Mouse (Mus musculus): Measurements from ENCODE around the gene Pip5k1c. TPM values are rescaled to one million over a fixed set of nuclear protein-coding genes. Genes with fewer than 3 reads are reported as not detected.

Gene Pip5k1c
- polyA plus RNA-seq, 1 experiment, result 212 TPM

DNA sequence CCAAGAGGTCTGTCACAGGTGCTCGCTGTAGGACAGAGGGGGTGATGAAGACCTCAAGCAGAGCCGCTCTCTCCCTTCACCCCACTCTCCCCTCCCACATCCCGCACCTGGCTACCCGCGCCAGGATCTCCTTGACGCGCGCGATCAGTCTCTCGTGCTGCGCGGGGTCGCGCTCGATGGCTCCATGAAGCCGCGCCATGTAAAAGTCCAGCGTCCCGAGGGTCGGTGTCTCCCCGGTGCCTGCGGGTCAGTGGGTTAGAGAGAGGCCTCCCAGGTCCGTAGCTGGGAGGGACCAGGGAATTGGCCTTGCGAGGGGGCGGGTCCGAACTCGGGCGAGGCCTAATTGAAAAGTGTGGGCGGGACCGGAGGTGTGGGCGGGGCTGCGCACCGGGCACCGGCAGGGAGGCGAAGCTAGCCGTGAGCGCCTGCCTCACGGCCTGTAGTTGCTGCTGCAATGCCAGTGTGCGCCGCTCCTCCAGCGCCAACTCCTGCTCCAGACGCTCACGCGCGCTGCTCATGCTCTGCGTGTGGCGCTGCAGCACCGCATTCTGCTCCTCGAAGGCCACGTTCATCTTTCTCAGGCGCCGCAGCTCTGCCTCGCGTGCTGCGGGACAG lies 53.8 kb downstream of the Pip5k1c start:
- TF ChIP-seq CTCF (IDR thresholded peaks at IDR 0.05; ENCODE audit: borderline replicate concordance, control insufficient read depth, extremely low read depth, insufficient read depth, low read length, poor library complexity) (0 out of 2 replicates have a peak, but pooled peaks have one; percentile 30), POLR2A (IDR thresholded peaks at IDR 0.05; ENCODE audit: control insufficient read depth, extremely low read depth, insufficient read depth, low read length, poor library complexity) (no peak)
- Histone ChIP-seq H3K36me3 (ENCODE audit: control insufficient read depth, insufficient read depth, low read length) (no peaks in the 10 kb centered on the region), H3K4me1 (replicated peaks; ENCODE audit: control insufficient read depth, insufficient read depth, low read length) (peaks cover 25% of the 10 kb centered on the region), H3K4me3 (ENCODE audit: control insufficient read depth, insufficient read depth, low read length) (no peak overlapping the region), H3K27ac (ENCODE audit: control insufficient read depth, insufficient read depth, low read length) (no peak overlapping the region), H3K27me3 (ENCODE audit: control insufficient read depth, insufficient read depth, low read length) (peaks cover 11% of the 10 kb centered on the region)
- 24% methylated on average over 55 of the region's 55 CpGs for WGBS
- DNase-seq, result no peak

DNA sequence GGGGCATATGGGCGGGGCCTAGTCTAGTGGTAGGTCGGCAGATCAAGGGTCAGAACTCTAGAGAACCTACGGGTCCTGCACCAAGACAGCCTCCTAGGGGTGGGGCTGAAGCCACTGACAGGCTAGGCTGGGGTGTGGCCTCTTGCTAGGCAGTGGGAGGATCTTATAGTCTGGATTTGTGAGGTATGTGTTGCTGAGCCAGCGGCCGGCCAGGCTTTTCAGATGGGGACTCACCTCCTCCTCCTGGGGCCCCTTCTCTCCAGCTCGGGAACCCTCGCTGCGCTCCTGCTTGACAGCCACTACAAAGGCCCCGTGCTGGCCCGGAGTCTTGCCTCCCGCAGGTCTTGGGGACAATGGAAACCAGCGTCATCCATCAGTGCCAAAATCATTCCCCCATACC lies 56.4 kb downstream of the Pip5k1c start:
- 23% methylated on average over 12 of the region's 12 CpGs for WGBS

DNA sequence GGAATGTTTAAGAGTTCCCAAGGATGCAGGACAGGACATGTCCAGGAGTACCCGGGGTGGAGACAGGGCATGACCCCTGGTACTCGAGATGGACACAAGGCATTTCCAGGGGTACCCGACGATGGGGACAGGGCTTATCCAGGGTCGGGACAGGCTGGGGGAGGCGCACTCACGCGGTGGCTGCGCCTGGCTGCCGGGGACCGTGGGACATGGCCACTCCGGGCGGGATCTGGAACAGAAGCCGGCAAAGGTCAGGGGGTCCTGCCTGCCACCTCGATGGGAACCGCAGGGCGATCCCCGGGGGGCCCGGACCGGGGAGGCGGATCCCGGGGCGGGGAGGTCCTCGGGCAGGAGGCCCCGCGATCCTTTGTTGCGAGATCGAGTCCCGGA lies 57.2 kb downstream of the Pip5k1c start:
- under 1% methylated on average over 29 of the region's 29 CpGs for WGBS
- TF ChIP-seq CTCF (IDR thresholded peaks at IDR 0.05; ENCODE audit: borderline replicate concordance, control insufficient read depth, extremely low read depth, insufficient read depth, low read length, poor library complexity), result no peak
- no peak for TF ChIP-seq POLR2A (IDR thresholded peaks at IDR 0.05; ENCODE audit: control insufficient read depth, extremely low read depth, insufficient read depth, low read length, poor library complexity)
- Histone ChIP-seq H3K36me3 (ENCODE audit: control insufficient read depth, insufficient read depth, low read length) (no peaks in the 10 kb centered on the region), H3K27ac (ENCODE audit: control insufficient read depth, insufficient read depth, low read length) (no peak overlapping the region), H3K4me3 (ENCODE audit: control insufficient read depth, insufficient read depth, low read length) (peak overlapping the region; percentile 60), H3K4me1 (replicated peaks; ENCODE audit: control insufficient read depth, insufficient read depth, low read length) (peaks cover 31% of the 10 kb centered on the region), H3K27me3 (ENCODE audit: control insufficient read depth, insufficient read depth, low read length) (no peaks in the 10 kb centered on the region)
- DNase-seq, result no peak

More for the DNA sequence above, 56.4 kb downstream of the Pip5k1c start:
- no peak for TF ChIP-seq POLR2A (IDR thresholded peaks at IDR 0.05; ENCODE audit: control insufficient read depth, extremely low read depth, insufficient read depth, low read length, poor library complexity)
- no peak for TF ChIP-seq CTCF (IDR thresholded peaks at IDR 0.05; ENCODE audit: borderline replicate concordance, control insufficient read depth, extremely low read depth, insufficient read depth, low read length, poor library complexity)
- Histone ChIP-seq H3K27ac (ENCODE audit: control insufficient read depth, insufficient read depth, low read length) (no peak overlapping the region), H3K36me3 (ENCODE audit: control insufficient read depth, insufficient read depth, low read length) (no peaks in the 10 kb centered on the region), H3K4me1 (replicated peaks; ENCODE audit: control insufficient read depth, insufficient read depth, low read length) (peaks cover 31% of the 10 kb centered on the region), H3K27me3 (ENCODE audit: control insufficient read depth, insufficient read depth, low read length) (no peaks in the 10 kb centered on the region), H3K4me3 (ENCODE audit: control insufficient read depth, insufficient read depth, low read length) (peak overlapping the region; percentile 60)
- no peak for DNase-seq

DNA sequence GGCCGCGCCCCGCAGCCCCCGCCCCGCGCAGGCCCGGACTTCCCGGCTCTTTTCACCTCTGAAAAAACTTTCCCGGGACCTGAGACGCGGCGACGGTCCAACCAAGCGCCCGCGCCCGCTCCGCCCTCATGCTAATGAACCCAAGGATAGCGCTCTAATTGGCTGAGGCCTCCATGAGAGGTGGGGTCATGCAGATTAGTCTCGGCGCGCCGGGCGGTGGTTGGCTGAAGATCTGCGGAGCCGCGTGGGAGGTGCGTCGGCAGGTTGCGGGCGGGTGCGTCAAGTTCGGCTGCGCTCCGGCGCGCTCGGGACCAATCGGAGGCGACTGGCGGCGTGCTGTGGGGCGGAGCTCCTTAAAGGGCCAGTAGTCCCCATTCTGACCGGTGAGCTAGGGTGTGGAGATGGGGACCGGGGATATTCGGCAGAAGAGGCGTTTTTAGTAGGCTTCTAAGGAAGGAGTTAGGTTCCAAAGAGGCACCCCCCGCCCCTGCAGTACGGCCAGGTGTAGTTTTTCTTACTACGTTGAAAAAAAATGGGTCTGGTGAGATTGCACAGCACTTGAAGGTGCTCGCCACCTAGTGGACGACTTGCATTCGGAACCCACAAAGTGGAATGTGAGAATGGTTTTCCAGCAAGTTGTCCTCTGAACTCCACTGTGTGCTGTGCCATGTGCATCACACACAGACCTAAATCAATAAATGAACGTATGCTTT lies 57.7 kb downstream of the Pip5k1c start, which contains the start of gene Hmg20b:
Hmg20b (minus strand) TSS at position 130 of the 713 bp plus-strand sequence.
- Histone ChIP-seq H3K27me3 (ENCODE audit: control insufficient read depth, insufficient read depth, low read length) (no peaks in the 10 kb centered on the region), H3K27ac (ENCODE audit: control insufficient read depth, insufficient read depth, low read length) (peak within 1 kb of the TSS; percentile 26; the same call in 1 of the 2 replicates), H3K4me1 (replicated peaks; ENCODE audit: control insufficient read depth, insufficient read depth, low read length) (peaks cover 31% of the 10 kb centered on the region), H3K4me3 (ENCODE audit: control insufficient read depth, insufficient read depth, low read length) (peak within 1 kb of the TSS; percentile 60), H3K36me3 (ENCODE audit: control insufficient read depth, insufficient read depth, low read length) (no peaks in the 10 kb centered on the region)
- peak; percentile 63; the same call in 1 of the 2 replicates for TF ChIP-seq POLR2A (IDR thresholded peaks at IDR 0.05; ENCODE audit: control insufficient read depth, extremely low read depth, insufficient read depth, low read length, poor library complexity)
- TF ChIP-seq CTCF (IDR thresholded peaks at IDR 0.05; ENCODE audit: borderline replicate concordance, control insufficient read depth, extremely low read depth, insufficient read depth, low read length, poor library complexity), result peak; percentile 72; the same call in 1 of the 2 replicates
- WGBS, result under 1% methylated on average over 54 of the region's 54 CpGs
- peak; percentile 99 for DNase-seq

DNA sequence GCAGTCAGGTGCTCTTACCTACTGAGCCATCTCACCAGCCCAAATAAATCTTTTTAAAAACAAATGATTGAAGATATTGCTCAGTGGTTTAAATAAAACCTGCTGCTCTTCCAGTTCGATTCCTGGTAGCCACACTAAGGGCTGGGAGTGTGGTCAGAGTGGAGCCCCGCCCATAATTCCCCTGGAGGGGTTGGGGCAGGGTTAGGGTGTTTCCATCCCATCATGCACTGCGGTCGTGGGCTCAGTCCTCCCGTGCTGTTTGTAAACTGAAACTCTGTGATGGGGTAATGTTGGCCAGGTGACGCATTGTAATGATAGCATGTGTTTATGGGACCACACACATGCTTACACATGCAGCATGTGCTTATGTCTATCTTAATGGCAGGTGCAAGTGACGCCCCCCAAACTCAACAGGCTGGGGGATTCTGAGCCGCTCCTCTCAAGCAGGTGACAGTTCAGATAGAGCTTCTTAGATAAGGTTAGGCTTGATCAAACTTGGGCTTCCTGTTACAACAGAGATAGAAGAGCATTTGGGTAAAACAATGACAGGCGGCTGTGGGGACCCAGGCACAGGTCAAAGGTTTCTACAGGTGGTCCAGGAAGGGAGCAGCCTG lies 59.0 kb downstream of the Pip5k1c start:
- DNase-seq, result peak; percentile 76
- Histone ChIP-seq H3K4me1 (replicated peaks; ENCODE audit: control insufficient read depth, insufficient read depth, low read length) (peaks cover 36% of the 10 kb centered on the region), H3K4me3 (ENCODE audit: control insufficient read depth, insufficient read depth, low read length) (peak overlapping the region; percentile 14; the same call in 1 of the 2 replicates), H3K27ac (ENCODE audit: control insufficient read depth, insufficient read depth, low read length) (peak overlapping the region; percentile 84), H3K36me3 (ENCODE audit: control insufficient read depth, insufficient read depth, low read length) (no peaks in the 10 kb centered on the region), H3K27me3 (ENCODE audit: control insufficient read depth, insufficient read depth, low read length) (no peaks in the 10 kb centered on the region)
- TF ChIP-seq POLR2A (IDR thresholded peaks at IDR 0.05; ENCODE audit: control insufficient read depth, extremely low read depth, insufficient read depth, low read length, poor library complexity) (no peak), CTCF (IDR thresholded peaks at IDR 0.05; ENCODE audit: borderline replicate concordance, control insufficient read depth, extremely low read depth, insufficient read depth, low read length, poor library complexity) (no peak)
- 8% methylated on average over 9 of the region's 9 CpGs for WGBS

DNA sequence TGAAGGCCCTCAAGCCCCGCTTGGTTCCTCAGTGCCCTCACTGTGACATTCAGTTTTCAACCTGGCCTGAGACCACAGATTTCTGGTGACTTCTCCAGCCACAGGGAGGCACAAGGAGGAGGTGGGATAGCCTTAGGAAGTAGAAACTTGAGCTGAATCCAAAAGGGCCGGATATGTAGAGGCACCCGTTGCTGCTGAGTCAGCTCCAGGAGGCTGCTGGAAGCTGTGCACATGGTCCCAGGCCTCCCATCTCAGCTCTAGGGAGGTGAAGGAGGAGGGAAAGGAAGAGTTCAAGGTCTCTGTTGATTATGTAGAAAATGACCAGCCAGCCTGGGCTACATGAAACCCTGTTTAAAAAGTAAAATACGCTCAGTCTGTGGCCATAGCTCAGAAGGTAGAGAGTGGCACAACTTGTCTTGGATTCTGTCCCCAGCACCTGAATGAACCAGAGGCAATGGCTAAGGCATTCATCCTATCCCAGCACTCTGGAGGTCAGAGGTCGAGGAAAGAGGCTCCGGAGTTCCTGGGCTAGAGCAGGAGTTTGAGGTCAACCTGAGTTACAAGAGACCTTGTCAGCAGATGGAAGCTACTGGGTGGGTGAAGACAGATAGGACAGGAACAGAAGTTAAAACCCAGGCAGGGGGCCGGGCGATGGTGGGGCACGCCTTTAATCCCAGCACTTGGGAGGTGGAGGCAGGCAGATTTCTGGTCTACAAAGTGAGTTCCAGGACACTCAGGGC lies 62.1 kb downstream of the Pip5k1c start:
- H3K27me3 ChIP-seq (ENCODE audit: control insufficient read depth, insufficient read depth, low read length), result no peaks in the 10 kb centered on the region
- no peaks in the 10 kb centered on the region for H3K36me3 ChIP-seq (ENCODE audit: control insufficient read depth, insufficient read depth, low read length)
- no peak overlapping the region for H3K4me3 ChIP-seq (ENCODE audit: control insufficient read depth, insufficient read depth, low read length)
- WGBS, result 92% methylated on average over 9 of the region's 9 CpGs
- no peak for TF ChIP-seq POLR2A (IDR thresholded peaks at IDR 0.05; ENCODE audit: control insufficient read depth, extremely low read depth, insufficient read depth, low read length, poor library complexity)
- TF ChIP-seq CTCF (IDR thresholded peaks at IDR 0.05; ENCODE audit: borderline replicate concordance, control insufficient read depth, extremely low read depth, insufficient read depth, low read length, poor library complexity), result no peak
- no peak overlapping the region for H3K27ac ChIP-seq (ENCODE audit: control insufficient read depth, insufficient read depth, low read length)
- peaks cover 41% of the 10 kb centered on the region for H3K4me1 ChIP-seq (replicated peaks; ENCODE audit: control insufficient read depth, insufficient read depth, low read length)
- no peak for DNase-seq
